In genomic region chr13:8823120-8823519, GRCm38 (mm10) we compare ENCODE assay signal across 10 mouse cellular contexts. TPM values are rescaled to one million over a fixed set of nuclear protein-coding genes. Genes with fewer than 3 reads are reported as not detected.
DNase-seq lines count a peak whose midpoint lies in the region; ATAC-seq and TF ChIP-seq lines count a peak whose summit lies in the region.
"Had no signal": no experiment of that assay in that cellular context is flagged by ENCODE, and none has a peak within 500 bp of the region (broad histone marks: within the 10 kb centered on the region; RNA-seq: fewer than 3 reads in every experiment).

No protein-coding gene starts in this region.

- no peaks in the 10 kb centered on the region for H3K9me3 ChIP-seq in liver, postnatal 0 days (ENCODE audit: low read length)
- no peaks in the 10 kb centered on the region for H3K9me3 ChIP-seq in hindbrain, embryonic 16.5 days (ENCODE audit: control insufficient read depth, low read length)
- H3K9me3 ChIP-seq in midbrain, postnatal 0 days (ENCODE audit: low read length): no peaks in the 10 kb centered on the region
- H3K9me3 ChIP-seq: embryonic facial prominence, embryonic 12.5 days; liver, embryonic 15.5 days had no signal

- peaks cover 44% of the 10 kb centered on the region for H3K36me3 ChIP-seq in liver, postnatal 0 days (replicated peaks; ENCODE audit: insufficient read depth, low read length)
- H3K36me3 ChIP-seq in hindbrain, embryonic 16.5 days (ENCODE audit: control insufficient read depth, insufficient read depth, low read length): peaks cover 18% of the 10 kb centered on the region
- H3K36me3 ChIP-seq in midbrain, postnatal 0 days (ENCODE audit: insufficient read depth, low read length): peaks cover 26% of the 10 kb centered on the region

- peak; percentile 18 for DNase-seq in embryo, embryonic 11 days
- no peak for DNase-seq in embryo, embryonic 9.5 days (ENCODE audit: extremely low spot score)
- DNase-seq in liver, postnatal 0 days: peak; percentile 10
- DNase-seq in liver: no peak
- peak; percentile 78 for DNase-seq in midbrain, postnatal 0 days (ENCODE audit: low spot score)
- DNase-seq in cerebellum, adult 9-11 months: no peak
- DNase-seq in gastrocnemius, adult 18-20 months (ENCODE audit: low spot score): no peak

- no peak overlapping the region for H3K4me3 ChIP-seq in liver, postnatal 0 days (ENCODE audit: low read depth, low read length)
- H3K4me3 ChIP-seq in hindbrain, embryonic 16.5 days (ENCODE audit: low read length): no peak overlapping the region
- no peak overlapping the region for H3K4me3 ChIP-seq in midbrain, postnatal 0 days (ENCODE audit: low read depth, low read length)
- H3K4me3 ChIP-seq: embryonic facial prominence, embryonic 12.5 days; liver, embryonic 15.5 days had no signal

- H3K9ac ChIP-seq in liver, postnatal 0 days (replicated peaks): no peak overlapping the region
- no peak overlapping the region for H3K9ac ChIP-seq in hindbrain, embryonic 16.5 days (ENCODE audit: low read depth, low read length)
- H3K9ac ChIP-seq in midbrain, postnatal 0 days (replicated peaks; ENCODE audit: low read length, poor library complexity, severe bottlenecking): no peak overlapping the region
- H3K9ac ChIP-seq: embryonic facial prominence, embryonic 12.5 days; liver, embryonic 15.5 days had no signal

- no peak for ATAC-seq in liver, postnatal 0 days
- ATAC-seq in hindbrain, embryonic 16.5 days: peak; percentile 86
- no peak for ATAC-seq in midbrain, postnatal 0 days (ENCODE audit: low FRiP score)

- TF ChIP-seq CTCF in liver, postnatal 0 days (IDR thresholded peaks at IDR 0.05; ENCODE audit: low read depth): no peak
- no peak for TF ChIP-seq CTCF in midbrain, postnatal 0 days (IDR thresholded peaks at IDR 0.05)

- no peaks in the 10 kb centered on the region for H3K4me1 ChIP-seq in liver, postnatal 0 days (ENCODE audit: insufficient read depth)
- no peaks in the 10 kb centered on the region; the same call in 1 of the 2 replicates for H3K4me1 ChIP-seq in hindbrain, embryonic 16.5 days (ENCODE audit: control insufficient read depth, insufficient read depth, low read depth, low read length)
- no peaks in the 10 kb centered on the region for H3K4me1 ChIP-seq in midbrain, postnatal 0 days (ENCODE audit: insufficient read depth, low read length)
- H3K4me1 ChIP-seq: embryonic facial prominence, embryonic 12.5 days; liver, embryonic 15.5 days had no signal

- 92% methylated on average over 6 of the region's 6 CpGs for WGBS in liver, postnatal 0 days (ENCODE audit: insufficient replicate concordance)
- 27% methylated on average over 6 of the region's 6 CpGs for WGBS in hindbrain, embryonic 16.5 days
- WGBS in midbrain, postnatal 0 days: 59% methylated on average over 6 of the region's 6 CpGs

- H3K27ac ChIP-seq in liver, postnatal 0 days (ENCODE audit: low read depth): no peak overlapping the region
- H3K27ac ChIP-seq in hindbrain, embryonic 16.5 days (ENCODE audit: low read depth, low read length): peak overlapping the region; percentile 36; the same call in 1 of the 2 replicates
- H3K27ac ChIP-seq in midbrain, postnatal 0 days (ENCODE audit: low read depth, low read length): no peak overlapping the region
- H3K27ac ChIP-seq: embryonic facial prominence, embryonic 12.5 days; liver, embryonic 15.5 days had no signal

- no peaks in the 10 kb centered on the region for H3K27me3 ChIP-seq in liver, postnatal 0 days (ENCODE audit: insufficient read depth, low read length)
- no peaks in the 10 kb centered on the region for H3K27me3 ChIP-seq in hindbrain, embryonic 16.5 days (replicated peaks; ENCODE audit: control insufficient read depth, insufficient read depth, low read length)
- no peaks in the 10 kb centered on the region for H3K27me3 ChIP-seq in midbrain, postnatal 0 days (ENCODE audit: insufficient read depth, low read length)
- H3K27me3 ChIP-seq: embryonic facial prominence, embryonic 12.5 days; liver, embryonic 15.5 days had no signal

- no peak overlapping the region for H3K4me2 ChIP-seq in liver, postnatal 0 days (ENCODE audit: low read depth, low read length)
- no peak overlapping the region for H3K4me2 ChIP-seq in hindbrain, embryonic 16.5 days (ENCODE audit: low read length)
- H3K4me2 ChIP-seq in midbrain, postnatal 0 days (ENCODE audit: low read depth, low read length, poor library complexity, severe bottlenecking): no peak overlapping the region
- H3K4me2 ChIP-seq: embryonic facial prominence, embryonic 12.5 days; liver, embryonic 15.5 days had no signal

- no peak for TF ChIP-seq EP300 in liver, postnatal 0 days (IDR thresholded peaks at IDR 0.05; ENCODE audit: low read depth)

RNA-seq across cellular contexts. Expression of gene Wdr37, which starts 48.6 kb away (rescaled TPM):
- polyA plus RNA-seq in liver, postnatal 0 days (2015; fragmentation: Nextera tagmentation; extraction: Ambion mirVana): 5.2 and 5.8 TPM in 2 replicates
- polyA plus RNA-seq in hindbrain, embryonic 16.5 days (2015; fragmentation: Nextera tagmentation; extraction: Ambion mirVana): 50.7 and 55.6 TPM in 2 replicates
- total RNA-seq in midbrain, postnatal 0 days (2014; rRNA removed): 60.1 and 79.5 TPM in 2 replicates
- polyA plus RNA-seq in midbrain, postnatal 0 days (2015; fragmentation: Nextera tagmentation; extraction: Ambion mirVana): 39.3 and 40.7 TPM in 2 replicates
- total RNA-seq in gastrocnemius, adult 18-20 months (2021): 10 to 100 TPM; 28.1 to 31.2 TPM

Comparison
In these comparisons a context has a peak if more than half of its experiments do, and no peak if none do; other contexts are left out.
1. DNase-seq: peak in embryo, embryonic 11 days (single experiment), liver, postnatal 0 days (single experiment) and midbrain, postnatal 0 days (single experiment); none in embryo, embryonic 9.5 days (single experiment), liver (single experiment), cerebellum, adult 9-11 months (single experiment) and gastrocnemius, adult 18-20 months (single experiment).